8 mouse cellular contexts compared by ENCODE assay signal in genomic region chr9:87973531-87973930, GRCm38 (mm10).
DNase-seq lines count a peak whose midpoint lies in the region; ATAC-seq lines count a peak whose summit lies in the region.

No protein-coding gene starts in this region.

- 0 out of 2 replicates have a peak, but pooled peaks have one; percentile 48 for ATAC-seq in neural tube, embryonic 12.5 days (ENCODE audit: low FRiP score, low read depth)

- H3K27me3 ChIP-seq in neural tube, embryonic 12.5 days (replicated peaks) = no peaks in the 10 kb centered on the region

- H3K4me3 ChIP-seq in neural tube, embryonic 12.5 days = no peak overlapping the region

- H3K9me3 ChIP-seq in neural tube, embryonic 12.5 days = no peaks in the 10 kb centered on the region

- 31% methylated on average over 6 of the region's 6 CpGs for WGBS in neural tube, embryonic 12.5 days

- H3K36me3 ChIP-seq in neural tube, embryonic 12.5 days = no peaks in the 10 kb centered on the region

- no peak overlapping the region for H3K27ac ChIP-seq in neural tube, embryonic 12.5 days

- no peak overlapping the region for H3K9ac ChIP-seq in neural tube, embryonic 12.5 days

- DNase-seq in gastrocnemius, postnatal 10 days = peak; percentile 37
- no peak for DNase-seq in gastrocnemius, postnatal 36 days
- peak; percentile 28 for DNase-seq in lung, postnatal 10 days
- DNase-seq in lung, adult 18-20 months = no peak
- peak; percentile 60 for DNase-seq in embryo, embryonic 10 days (ENCODE audit: low spot score)
- DNase-seq in cerebellum, adult 11-12 months = no peak
- DNase-seq in cerebellum, adult 8-10 months = no peak

- intact Hi-C loops in gastrocnemius, postnatal 36 days (cut with DNase I) = no loop called here

- H3K4me1 ChIP-seq in neural tube, embryonic 12.5 days = no peaks in the 10 kb centered on the region

- no peak overlapping the region for H3K4me2 ChIP-seq in neural tube, embryonic 12.5 days (replicated peaks)

Comparison
In these comparisons a context has a peak if more than half of its experiments do, and no peak if none do; other contexts are left out.
1. DNase-seq: peak in gastrocnemius, postnatal 10 days (single experiment), lung, postnatal 10 days (single experiment) and embryo, embryonic 10 days (single experiment); none in gastrocnemius, postnatal 36 days (0 of 2), lung, adult 18-20 months (0 of 2), cerebellum, adult 11-12 months (single experiment) and cerebellum, adult 8-10 months (single experiment).